Mouse (Mus musculus) lung, postnatal 10 days (tissue): ENCODE measurements around the gene Hamp2.
"Not testable (repeated sequence)": the region's sequence is repeated elsewhere in the genome, so short reads cannot be mapped to it uniquely, and the experiment has no call there.

Experiments
- DNase-seq: peaks from one replicate; pipeline ENCODE4 v3.0.0; 2021

The Hamp2 gene

DNA sequence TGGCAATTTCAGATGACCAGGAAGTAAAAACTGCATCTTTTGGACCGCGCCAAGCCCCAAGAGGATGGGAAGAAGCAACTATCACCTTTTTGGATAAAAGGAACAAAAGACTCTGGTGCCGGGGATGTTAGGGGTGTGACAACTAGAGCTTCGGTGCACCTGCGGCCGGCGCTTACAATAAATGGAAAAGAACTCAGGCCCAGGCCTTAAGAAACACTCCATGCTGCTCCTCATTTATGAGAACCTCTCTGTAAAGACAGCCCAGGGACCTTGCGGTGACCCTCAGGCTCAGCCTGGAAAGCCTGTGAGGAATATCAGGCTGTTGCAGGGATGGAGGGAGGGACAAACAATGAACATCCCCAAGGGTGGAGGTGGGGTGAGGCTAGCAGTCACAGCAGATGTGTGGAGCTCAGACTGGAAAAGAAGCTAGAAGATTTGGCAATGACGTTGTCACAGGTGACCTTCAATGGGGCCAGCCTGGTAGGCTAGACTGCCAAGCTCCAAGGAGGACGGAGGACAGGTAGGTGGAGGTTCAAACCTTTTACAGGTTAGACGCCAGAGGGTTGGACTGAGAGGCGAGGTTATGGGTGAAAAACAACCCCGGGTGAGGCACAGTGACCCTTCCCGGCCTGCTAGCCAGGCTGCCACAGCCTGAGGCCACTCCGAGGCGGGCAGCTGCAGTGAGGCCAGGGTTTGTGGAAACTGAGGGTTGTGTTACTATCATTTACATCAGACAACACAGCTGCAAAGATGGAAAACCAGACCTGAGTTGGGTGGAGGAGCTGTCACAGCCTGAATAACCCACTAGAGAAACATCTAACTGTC, 28.2 kb upstream of the Hamp2 start:
- no peak for DNase-seq

DNA sequence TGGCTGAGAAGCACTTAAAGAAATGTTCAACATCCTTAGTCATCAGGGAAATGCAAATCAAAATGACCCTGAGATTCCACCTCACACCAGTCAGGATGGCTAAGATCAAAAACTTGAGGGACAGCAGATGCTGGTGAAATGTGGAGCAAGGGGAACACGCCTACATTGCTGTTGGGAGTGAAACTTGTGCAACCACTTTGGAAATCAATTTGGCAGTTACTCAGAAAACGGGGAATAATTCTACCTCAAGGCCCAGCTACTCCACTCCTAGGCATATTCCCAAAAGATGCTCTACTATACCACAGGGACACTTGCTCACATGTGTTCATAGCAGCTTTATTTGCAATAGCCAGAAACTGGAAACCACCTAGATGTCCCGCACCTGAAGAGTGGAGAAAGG, 25.4 kb upstream of the Hamp2 start:
- DNase-seq, result not testable (repeated sequence)

DNA sequence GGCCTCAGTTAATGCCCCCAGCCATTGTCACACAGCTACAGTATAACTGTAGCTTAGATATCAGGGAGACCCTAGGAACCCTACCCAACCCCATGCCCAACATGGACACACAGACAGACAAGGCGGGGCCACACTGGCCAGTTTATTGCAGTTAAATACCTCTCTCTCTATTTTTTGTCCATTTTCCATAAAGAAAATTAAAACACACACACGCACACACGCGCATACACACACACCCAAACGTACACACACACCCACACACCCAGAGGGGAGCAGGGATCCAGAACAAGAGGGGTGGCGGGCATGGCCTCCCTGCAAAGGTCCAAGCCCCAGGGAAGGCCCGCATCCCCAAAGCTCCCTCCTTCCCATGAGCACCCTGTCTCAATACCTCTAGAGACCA, 21.4 kb upstream of the Hamp2 start:
- DNase-seq, result no peak

DNA sequence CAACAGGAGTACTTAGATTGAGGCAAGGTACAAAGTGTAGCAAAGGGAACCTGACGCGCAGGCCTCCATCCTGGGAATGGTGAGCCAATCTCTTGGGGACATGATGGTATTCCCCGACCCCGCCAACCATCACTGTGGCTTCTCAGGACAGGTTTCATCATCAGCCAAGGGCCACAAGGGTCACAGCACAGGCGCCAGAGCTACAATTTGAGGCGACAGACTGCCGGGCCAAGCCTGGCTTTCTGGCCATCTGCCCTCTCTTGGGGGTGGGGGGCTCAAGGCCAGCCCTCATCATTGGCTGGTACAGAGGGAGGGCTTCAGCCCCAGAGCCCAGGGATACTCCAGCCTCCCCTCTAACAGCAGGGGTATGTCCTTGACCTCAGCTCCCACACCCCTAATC, 21.0 kb upstream of the Hamp2 start:
- not testable (repeated sequence) for DNase-seq

DNA sequence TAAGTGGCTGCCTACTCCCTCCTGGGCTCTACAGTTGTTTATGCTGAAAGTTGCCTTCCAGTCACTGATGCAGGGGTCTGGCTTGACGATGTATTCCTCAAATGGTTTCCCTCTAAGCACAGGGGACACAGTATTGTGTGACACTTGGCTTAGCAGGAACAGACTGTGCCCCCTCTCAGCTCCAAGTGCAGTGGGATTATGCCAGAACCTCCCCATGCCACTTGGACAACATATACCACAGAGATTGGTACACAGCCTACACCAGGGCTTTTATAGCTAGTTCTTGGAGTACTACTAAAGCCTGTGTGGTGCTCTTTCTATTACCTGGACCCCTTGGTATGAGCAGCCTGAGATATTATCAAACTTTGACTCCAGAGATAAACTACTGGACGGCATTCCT, 20.2 kb upstream of the Hamp2 start:
- not testable (repeated sequence) for DNase-seq

DNA sequence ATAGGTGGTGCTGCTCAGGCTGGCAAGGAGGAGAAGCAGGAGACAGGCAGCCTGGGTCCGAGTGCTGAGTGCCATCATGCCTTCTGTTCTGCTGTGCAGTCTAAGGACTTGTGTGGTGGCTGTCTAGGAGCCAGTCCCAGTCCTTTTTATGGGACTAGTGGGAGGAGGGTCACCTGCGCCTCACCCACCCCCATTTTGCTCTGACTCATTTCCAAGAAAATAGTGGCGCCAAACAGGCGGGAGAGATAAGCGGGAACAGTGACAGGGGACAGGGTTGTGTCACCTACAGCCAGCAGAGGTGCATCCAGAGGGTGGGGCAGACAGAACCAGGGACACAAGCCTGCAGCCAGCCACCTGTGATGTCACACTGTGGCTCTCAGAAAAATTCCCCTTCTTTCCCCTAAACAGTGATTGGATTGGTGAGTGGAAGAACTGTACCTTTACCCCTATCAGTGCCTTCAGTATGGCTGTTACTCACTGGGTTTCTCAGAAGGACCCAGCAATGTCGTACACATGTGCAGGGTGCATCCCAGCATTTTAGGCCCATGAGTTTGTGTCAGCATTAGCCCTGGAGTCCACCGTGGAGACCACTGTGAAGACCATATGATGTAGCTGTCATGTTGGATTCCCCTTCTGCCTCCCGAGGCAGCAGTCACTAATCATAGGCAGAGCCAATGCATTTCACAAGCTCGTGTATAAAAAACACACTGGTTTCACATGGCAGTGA, 19.6 kb upstream of the Hamp2 start, which contains the start of gene Hamp:
Hamp (minus strand) TSS at position 124 of the 727 bp plus-strand sequence.
- DNase-seq, result no peak

DNA sequence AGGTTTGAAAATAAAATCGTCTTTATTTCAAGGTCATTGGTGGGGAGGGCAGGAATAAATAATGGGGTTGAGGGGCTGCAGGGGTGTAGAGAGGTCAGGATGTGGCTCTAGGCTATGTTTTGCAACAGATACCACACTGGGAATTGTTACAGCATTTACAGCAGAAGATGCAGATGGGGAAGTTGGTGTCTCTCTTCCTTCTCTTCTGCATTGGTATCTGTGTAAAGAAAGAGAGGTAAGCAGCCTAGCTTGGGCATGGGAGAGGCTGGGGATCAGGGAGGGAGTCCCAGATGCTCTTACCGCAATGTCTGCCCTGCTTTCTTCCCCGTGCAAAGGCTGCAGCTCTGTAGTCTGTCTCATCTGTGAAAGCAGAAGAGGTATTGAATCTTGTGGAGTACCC, 17.9 kb upstream of the Hamp2 start:
- DNase-seq, result not testable (repeated sequence)

DNA sequence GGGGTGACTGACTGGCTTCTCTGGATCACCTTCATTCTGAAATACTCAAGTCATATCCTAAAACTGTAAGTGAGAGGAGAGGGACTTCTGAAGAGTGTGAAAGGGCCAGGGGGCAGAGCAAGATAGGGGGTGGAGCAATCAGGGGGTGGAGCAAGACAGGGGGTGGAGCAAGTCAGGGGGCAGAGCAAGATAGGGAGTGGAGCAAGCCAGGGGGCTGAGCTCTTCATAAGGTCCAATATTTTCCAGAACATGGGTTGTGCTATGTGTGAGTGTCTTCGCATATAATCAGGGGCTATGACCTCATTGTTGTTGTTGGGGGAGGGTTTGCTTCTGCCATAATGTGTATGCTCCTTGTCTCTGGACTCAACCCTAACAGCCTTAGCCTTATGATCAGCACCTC, 15.6 kb upstream of the Hamp2 start:
- not testable (repeated sequence) for DNase-seq

DNA sequence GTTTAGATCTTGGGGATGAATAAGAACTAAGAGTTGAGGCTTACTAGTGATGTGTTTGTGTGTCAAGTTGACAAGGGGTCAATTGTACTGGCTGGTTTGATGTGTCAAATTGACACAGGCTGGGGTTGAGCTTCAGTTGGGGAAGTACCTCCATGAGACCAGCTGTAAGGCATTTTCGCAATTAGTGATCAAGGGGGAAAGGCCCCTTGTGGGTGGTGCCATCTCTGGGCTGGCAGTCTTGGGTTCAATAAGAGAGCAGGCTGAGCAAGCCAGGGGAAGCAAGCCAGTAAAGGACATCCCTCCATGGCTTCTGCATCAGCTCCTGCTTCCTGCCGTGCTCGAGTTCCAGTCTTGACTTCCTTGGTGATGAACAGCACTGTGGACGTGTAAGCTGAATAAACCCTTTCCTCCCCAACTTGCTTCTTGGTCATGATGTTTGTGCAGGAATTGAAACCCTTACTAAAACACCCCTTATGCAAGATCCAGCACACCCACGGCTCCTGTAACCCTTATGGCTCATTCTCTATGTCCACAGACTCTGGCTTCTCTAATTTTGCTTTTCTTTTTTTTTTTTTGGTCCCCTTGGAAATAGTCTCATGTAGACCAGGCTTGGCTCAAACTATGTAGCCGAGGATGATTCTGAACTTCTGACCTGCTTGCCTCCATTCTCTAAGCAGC, 11.1 kb upstream of the Hamp2 start:
- DNase-seq, result not testable (repeated sequence)

DNA sequence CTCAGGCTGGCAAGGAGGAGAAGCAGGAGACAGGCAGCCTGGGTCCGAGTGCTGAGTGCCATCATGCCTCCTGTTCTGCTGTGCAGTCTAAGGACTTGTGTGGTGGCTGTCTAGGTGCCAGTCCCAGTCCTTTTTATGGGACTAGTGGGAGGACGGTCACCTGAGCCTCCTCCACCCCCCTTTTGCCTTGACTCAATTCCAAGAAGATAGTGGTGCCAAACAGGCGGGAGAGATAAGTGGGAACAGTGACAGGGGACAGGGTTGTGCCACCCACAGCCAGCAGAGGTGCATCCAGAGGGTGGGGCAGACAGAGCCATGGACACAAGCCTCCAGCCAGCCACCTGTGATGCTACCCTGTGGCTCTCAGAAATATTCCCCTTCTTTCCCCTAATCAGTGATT, 410 bp downstream of the Hamp2 start:
- DNase-seq, result no peak

DNA sequence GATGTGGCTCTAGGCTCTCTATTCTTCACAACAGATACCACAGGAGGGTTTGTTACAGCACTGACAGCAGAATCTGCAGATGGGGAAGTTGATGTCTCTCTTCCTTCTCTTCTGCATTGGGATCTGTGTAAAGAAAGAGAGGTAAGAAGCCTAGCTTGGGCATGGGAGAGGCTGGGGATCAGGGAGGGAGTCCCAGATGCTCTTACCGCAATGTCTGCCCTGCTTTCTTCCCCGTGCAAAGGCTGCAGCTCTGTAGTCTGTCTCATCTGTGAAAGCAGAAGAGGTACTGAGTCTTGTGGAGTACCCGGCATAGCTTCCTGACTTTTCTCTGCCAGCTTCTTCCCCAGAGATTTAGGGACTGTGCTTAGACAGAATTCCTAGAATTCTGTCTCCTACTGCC, 2.0 kb downstream of the Hamp2 start:
- not testable (repeated sequence) for DNase-seq

DNA sequence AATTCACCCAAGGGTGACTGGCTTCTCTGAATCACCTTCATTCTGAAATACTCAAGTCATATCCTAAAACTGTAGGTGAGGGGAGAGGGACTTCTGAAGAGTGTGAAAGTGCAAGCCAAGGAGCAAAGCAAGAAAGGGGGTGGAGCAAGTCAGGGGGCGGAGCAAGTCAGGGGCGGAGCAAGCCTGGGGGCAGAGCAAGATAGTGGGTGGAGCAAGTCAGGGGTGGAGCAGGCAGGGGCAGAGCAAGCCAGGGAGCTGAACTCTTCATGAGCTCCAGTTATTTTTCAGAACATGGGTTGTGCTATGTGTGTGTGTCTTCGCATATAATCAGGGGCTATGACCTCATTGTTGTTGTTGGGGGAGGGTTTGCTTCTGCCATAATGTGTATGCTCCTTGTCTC, 4.3 kb downstream of the Hamp2 start:
- DNase-seq, result peak; percentile 38

DNA sequence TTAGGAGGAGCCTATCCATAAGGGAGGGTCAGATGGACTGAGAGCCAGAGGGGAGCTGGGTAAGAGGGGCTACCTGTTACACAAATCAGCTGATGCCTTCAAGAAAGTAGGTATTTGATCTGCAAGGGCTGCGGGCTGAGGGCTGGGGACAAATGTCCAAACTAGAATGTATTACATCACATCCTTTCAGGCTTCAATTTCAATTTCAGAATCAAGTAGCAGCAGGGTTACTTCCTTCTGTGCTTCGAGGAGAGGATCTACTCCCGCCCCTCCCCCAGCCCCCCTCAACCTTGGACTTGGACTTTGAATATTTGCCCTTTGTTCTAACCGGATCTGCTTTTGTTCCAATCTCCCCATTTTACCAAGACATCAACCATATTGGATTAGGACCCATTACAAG, 7.3 kb downstream of the Hamp2 start:
- DNase-seq, result no peak

DNA sequence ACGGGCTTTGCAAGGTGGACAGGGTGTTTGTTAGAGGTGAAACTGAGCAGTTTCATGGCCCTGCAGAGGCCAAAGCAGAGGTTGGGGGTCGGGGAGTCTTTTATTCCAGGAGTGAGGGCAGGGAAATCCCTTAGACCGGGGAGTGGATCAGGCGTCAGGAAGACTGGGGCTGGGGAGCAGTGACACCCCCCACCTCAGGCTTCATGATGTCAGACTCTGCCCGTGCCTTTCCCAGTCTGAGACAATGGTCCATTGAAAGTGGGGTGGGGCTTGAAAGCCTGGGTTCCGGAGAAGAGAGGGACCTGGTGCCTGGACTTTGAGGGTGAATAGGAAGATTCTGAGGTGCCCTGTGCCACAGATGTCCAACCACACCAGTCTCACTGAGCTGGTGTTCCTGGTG, 7.8 kb downstream of the Hamp2 start:
- DNase-seq, result no peak

DNA sequence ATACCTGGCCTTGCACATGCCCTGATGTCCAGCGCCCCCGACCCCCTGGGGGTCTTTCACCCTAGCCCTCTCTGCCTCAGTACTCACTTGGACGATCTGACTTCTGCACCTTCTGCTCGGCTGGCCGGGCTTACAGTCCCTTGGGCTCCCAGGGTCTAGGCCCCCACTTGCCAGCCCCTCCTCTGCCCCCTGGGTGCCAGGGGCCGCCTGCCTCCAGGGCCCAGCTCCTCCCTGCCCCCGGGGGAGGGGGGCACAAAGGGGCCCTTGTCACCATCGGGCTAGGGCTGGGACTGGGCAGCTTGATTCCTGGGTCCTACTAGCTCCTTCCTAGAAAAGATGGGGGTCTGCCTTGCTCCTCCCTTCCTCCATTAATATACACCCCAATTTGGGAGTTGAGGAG, 9.7 kb downstream of the Hamp2 start, which contains the start of gene Mag:
Mag (minus strand) TSS at position 142 of the 400 bp plus-strand sequence.
- no peak for DNase-seq

DNA sequence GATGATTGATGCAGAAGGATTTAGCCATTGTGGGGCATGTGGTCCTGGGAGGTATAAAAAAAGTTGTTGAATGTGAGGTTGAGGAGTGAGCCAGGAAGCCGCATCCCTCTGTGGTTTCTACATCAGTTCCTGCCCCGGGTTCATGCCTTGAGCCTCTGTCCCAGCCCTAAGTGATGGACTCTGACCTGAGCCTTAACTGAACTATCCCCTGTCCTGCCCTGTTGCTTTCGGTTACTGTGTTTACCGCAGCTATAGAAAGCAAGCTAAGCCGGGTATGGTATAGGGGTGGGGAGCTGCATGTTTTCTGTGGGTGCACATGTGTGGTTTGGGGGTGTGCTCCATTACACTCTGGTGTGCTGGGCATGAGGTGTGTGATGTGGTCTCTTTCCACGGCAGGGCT, 14.7 kb downstream of the Hamp2 start:
- no peak for DNase-seq

DNA sequence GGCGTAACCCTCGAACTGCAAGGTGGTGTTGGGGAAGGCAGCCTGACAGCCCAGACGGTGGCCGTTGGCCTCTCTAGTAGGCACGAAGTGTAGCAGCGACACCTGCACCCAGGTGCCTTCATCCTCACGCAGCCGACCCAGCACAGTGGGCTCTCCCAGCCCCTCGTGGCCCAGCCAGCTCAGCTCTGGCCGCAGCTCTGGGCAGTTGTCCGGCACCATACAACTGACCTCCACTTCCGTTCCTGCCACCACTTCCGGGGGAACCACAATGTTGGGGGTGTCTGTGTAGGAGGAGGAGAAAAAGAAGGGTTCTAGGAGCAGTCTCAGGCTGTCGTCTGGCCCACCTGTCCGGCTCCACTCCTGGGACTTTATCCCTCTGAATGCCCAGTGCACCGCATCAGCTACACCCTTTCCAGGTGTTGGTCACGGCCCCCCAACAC, 15.5 kb downstream of the Hamp2 start:
- DNase-seq, result no peak

DNA sequence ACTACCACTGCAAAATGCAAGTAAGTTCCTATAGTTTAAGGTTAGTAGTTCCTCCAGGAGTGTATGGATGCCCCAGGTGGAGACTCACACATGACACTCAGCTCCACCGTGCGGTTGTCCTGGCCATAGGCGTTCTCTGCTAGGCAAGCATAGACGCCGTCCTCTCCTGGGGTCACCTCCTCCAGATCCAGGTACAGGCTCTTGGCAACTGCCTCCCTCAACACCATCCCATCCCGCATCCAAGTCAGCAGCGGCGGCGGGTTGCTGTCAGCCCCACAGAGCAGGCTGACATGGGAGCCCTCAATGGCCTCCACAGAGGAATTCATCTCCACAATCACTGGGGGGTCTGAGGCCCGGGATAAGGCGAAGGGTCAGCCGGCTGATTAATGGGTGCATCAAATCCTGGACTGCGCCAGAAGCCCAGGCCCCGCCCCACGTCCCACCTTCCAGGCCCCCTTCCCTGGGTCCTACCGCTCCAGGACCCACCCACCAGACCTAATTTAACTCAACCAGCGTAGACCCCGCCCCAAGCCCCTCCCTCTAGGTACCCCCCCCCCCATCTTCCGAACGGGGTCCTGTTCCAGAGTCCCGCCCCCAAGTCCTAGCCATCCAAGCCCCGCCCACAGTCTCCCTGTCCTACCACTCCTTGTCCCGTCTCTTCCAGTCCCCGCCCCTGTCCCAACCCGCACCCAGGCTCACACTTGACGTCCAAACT, 16.0 kb downstream of the Hamp2 start:
- peak; percentile 65 for DNase-seq

DNA sequence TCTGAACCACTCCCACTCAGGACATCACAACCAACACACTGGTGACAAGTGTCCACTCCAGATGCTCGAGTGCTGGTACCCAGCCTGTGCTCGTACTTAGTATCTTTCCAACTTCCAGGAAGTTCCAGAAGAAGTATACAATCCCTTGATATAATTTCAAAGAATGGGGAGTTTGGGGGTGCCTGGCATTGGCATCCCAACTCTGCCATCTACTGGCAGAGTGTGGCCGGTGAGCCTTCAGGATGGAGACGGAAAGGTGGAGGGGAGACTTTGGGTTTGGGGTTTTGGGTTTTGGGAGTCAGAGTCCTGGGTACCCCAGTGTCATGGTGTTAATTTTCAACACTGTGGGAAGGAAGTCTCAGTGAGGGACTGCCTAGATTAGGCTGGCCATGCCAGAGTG, 20.4 kb downstream of the Hamp2 start:
- no peak for DNase-seq

DNA sequence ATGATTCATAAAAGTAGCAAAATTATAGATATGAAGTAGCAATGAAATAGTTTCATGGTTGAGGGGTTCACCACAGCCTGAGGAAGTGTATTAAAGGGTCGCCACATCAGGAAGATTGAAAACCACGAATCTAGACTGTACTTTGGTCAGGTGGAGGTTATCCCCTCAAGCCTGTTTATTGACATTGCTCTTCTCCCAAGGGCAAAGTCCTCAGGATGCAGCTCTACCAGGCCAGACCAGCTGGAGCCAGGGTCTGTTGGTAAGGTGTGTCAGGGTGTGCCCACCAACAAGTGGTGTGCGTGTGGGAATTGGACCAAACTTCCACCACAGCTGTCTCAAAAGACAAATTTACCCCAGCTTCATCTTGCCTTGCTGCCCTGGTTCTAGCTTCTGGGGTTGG, 29.3 kb downstream of the Hamp2 start:
- no peak for DNase-seq

DNA sequence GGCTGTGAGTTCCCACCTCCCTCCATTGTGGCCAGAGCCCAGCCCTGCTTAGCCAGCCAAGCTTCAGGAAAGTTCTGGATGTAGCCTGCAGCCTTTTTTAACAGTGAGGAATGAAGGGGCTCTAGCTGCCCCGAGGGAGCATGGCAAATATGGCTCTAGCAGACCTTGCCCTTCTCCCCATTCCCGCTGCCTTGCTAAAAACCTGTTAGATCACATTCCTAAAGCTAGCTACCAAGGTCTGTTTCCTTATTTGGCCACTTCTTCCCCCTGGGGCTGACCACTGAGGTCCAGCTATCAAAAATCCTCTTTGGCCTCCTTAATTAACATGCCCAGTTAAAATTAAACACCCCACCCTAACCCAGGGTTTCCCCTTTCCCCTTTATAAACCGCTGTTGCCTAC, 32.0 kb downstream of the Hamp2 start:
- DNase-seq, result no peak

DNA sequence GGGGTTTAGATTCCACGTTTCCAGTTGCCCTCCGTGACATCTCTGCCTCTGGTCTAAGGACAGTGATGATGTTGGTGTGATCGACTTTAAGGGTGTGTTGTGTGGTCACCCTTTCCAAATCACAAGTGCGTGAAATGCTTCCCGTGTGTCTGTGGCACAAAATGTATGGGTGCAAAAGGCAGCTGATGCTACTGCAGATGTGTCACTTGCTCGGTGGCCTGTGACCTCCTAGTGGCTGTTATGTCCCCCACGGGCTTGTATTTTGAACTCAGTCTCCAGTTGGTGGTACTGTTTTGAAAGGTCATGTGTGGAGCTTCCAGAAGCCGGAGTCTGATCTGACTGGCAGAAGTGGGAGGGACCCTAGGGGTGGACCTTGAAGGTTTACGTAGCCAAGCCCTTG, 32.7 kb downstream of the Hamp2 start:
- DNase-seq, result no peak

DNA sequence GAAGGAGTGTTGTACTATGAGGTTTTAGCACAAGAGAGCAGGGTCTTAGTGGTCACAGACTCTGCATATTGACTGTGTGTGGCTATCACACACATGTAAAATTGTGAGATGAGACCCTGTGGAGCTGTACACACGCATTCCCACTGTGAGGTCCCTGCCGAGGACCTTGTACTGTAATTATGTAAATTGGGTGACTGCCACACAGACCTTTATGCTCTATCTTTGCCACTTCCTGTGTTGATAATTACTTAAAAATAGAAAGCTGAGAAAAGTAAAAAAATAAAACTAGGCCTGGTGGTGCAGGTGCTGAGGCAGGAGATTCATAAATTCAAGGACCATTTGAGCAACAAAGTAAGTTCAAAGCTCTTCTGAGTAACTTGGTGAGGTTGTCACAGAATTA, 33.8 kb downstream of the Hamp2 start:
- DNase-seq, result no peak
